8 mouse cellular contexts compared by ENCODE assay signal in the genomic region with DNA sequence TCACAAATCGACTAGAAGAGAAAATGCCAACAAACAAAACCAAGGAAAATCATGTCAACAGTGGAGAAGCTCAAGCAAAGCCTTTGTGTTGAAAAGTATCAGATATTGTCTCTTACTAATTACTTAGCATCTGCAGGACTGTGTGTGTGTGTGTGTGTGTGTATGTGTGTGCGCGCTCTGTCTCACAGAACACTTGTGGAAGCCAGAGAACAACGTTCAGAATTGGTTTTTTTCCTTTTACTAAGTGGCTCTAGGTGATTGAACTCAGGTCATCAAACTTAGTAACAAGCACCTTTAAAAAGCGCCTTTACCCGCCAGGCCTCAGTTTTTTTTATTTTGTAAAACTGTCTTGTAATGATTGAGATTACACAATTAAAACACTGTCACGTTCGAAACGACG. TPM values are rescaled to one million over a fixed set of nuclear protein-coding genes. Genes with fewer than 3 reads are reported as not detected.
DNase-seq lines count a peak whose midpoint lies in the region; ATAC-seq lines count a peak whose summit lies in the region.

No protein-coding gene starts in this region.

- peak overlapping the region; percentile 91 for H3K4me3 ChIP-seq in erythroblast, embryonic 14.5 days (replicated peaks)
- peak overlapping the region; percentile 77 for H3K4me3 ChIP-seq in limb, embryonic 13.5 days
- H3K4me3 ChIP-seq in stomach, embryonic 16.5 days (replicated peaks; ENCODE audit: low read length): peak overlapping the region; percentile 82

- peaks cover 32% of the 10 kb centered on the region for H3K36me3 ChIP-seq in erythroblast, embryonic 14.5 days (ENCODE audit: control insufficient read depth)
- peaks cover 32% of the 10 kb centered on the region for H3K36me3 ChIP-seq in limb, embryonic 13.5 days
- H3K36me3 ChIP-seq in stomach, embryonic 16.5 days (ENCODE audit: control insufficient read depth, insufficient read depth, low read length): peaks cover 18% of the 10 kb centered on the region

- H3K27ac ChIP-seq in limb, embryonic 13.5 days: no peak overlapping the region; the same call in 1 of the 2 replicates
- H3K27ac ChIP-seq in stomach, embryonic 16.5 days (ENCODE audit: low read length): no peak overlapping the region

- ATAC-seq in erythroblast, adult 5-6 weeks (replicated peaks; ENCODE audit: low FRiP score, poor library complexity, severe bottlenecking): no peak
- no peak; the same call in 1 of the 2 replicates for ATAC-seq in limb, embryonic 13.5 days (ENCODE audit: low FRiP score, low read depth)
- no peak for ATAC-seq in stomach, embryonic 16.5 days (ENCODE audit: insufficient read depth, low FRiP score)

- H3K9ac ChIP-seq in limb, embryonic 13.5 days: no peak overlapping the region
- H3K9ac ChIP-seq in stomach, embryonic 16.5 days (ENCODE audit: low read length): peak overlapping the region; percentile 99

- 41% methylated on average over 10 of the region's 10 CpGs for WGBS in limb, embryonic 13.5 days
- WGBS in stomach, embryonic 16.5 days: 33% methylated on average over 10 of the region's 10 CpGs

- H3K9me3 ChIP-seq in erythroblast, embryonic 14.5 days (ENCODE audit: control insufficient read depth, low read length): no peaks in the 10 kb centered on the region
- H3K9me3 ChIP-seq in limb, embryonic 13.5 days: no peaks in the 10 kb centered on the region
- no peaks in the 10 kb centered on the region for H3K9me3 ChIP-seq in stomach, embryonic 16.5 days (replicated peaks; ENCODE audit: control insufficient read depth, low read length)

- H3K4me1 ChIP-seq in erythroblast, embryonic 14.5 days (ENCODE audit: control insufficient read depth): peaks cover 19% of the 10 kb centered on the region
- H3K4me1 ChIP-seq in limb, embryonic 13.5 days: peaks cover 8% of the 10 kb centered on the region
- H3K4me1 ChIP-seq in stomach, embryonic 16.5 days (ENCODE audit: control insufficient read depth, insufficient read depth, low read length): peaks cover 8% of the 10 kb centered on the region; the same call in 1 of the 2 replicates

- peak; percentile 37 for DNase-seq in retina, embryonic 14.5 days (ENCODE audit: low spot score)
- no peak for DNase-seq in retina, postnatal 1 day
- DNase-seq in cerebellum, postnatal 4 days (ENCODE audit: low spot score in 2 of 2): no peak
- no peak for DNase-seq in ovary, postnatal 36 days (ENCODE audit: low spot score)

- H3K4me2 ChIP-seq in limb, embryonic 13.5 days (replicated peaks): peak overlapping the region; percentile 73
- H3K4me2 ChIP-seq in stomach, embryonic 16.5 days (ENCODE audit: low read depth, low read length): peak overlapping the region; percentile 52

- no peaks in the 10 kb centered on the region for H3K27me3 ChIP-seq in erythroblast, embryonic 14.5 days (ENCODE audit: control insufficient read depth)
- no peaks in the 10 kb centered on the region for H3K27me3 ChIP-seq in limb, embryonic 13.5 days
- no peaks in the 10 kb centered on the region for H3K27me3 ChIP-seq in stomach, embryonic 16.5 days (ENCODE audit: control insufficient read depth, insufficient read depth, low read length)

RNA-seq across cellular contexts. Expression of gene Smarcad1, which starts 0.5 kb away (rescaled TPM):
- 0.24 and 0.34 TPM in 2 replicates for polyA plus RNA-seq in erythroblast, embryonic 14.5 days (2012)
- 10.4 and 21.5 TPM in 2 replicates for total RNA-seq in erythroblast, adult 5-6 weeks (2015; ENCODE audit: low replicate concordance)
- 9.6 and 14.1 TPM in 2 replicates for total RNA-seq in erythroblast, adult 5-6 weeks (2017; ENCODE audit: low replicate concordance)
- polyA plus RNA-seq in limb, embryonic 13.5 days (2015; fragmentation: Nextera tagmentation; extraction: Ambion mirVana): 78.5 and 79.8 TPM in 2 replicates
- polyA plus RNA-seq in stomach, embryonic 16.5 days (2015; fragmentation: Nextera tagmentation; extraction: Ambion mirVana): 38.0 and 44.6 TPM in 2 replicates

Comparison
In these comparisons a context has a peak if more than half of its experiments do, and no peak if none do; other contexts are left out.
1. RNA of gene Smarcad1, which starts 0.5 kb away (polyA plus RNA-seq): 78.5 to 79.8 TPM in limb, embryonic 13.5 days and 38.0 to 44.6 TPM in stomach, embryonic 16.5 days; 0.24 to 0.34 TPM in erythroblast, embryonic 14.5 days; every median in the first group is over 10 times any median in the second.
2. Peak in every context shown above with its lines, with median percentiles within 50 percentile points of each other: H3K4me3 ChIP-seq.